Mouse (Mus musculus): ENCODE data around the gene Nox1. TPM values are rescaled to one million over a fixed set of nuclear protein-coding genes. Genes with fewer than 3 reads are reported as not detected.
"Not testable (repeated sequence)": the region's sequence is repeated elsewhere in the genome, so short reads cannot be mapped to it uniquely, and the experiment has no call there.

Gene Nox1
- polyA plus RNA-seq, 1 experiment, result 0.07 TPM

- Histone ChIP-seq H3K36me3 (ENCODE audit: control insufficient read depth, insufficient read depth, low read length) (peaks cover 5% of the 10 kb centered on the region), H3K4me1 (ENCODE audit: control insufficient read depth, insufficient read depth, insufficient read length) (no peaks in the 10 kb centered on the region), H3K27ac (ENCODE audit: insufficient read depth, low read length) (no peak overlapping the region), H3K4me3 (ENCODE audit: extremely low read depth, insufficient read depth, insufficient read length) (no peak overlapping the region), H3K27me3 (ENCODE audit: control insufficient read depth, insufficient read depth, low read length) (no peaks in the 10 kb centered on the region)
- TF ChIP-seq POLR2A (IDR thresholded peaks at IDR 0.05; ENCODE audit: low read depth, low read length) (no peak), CTCF (IDR thresholded peaks at IDR 0.05; ENCODE audit: extremely low read depth, insufficient read depth, insufficient read length, insufficient replicate concordance) (no peak)
- WGBS, result 85% methylated on average over 3 of the region's 3 CpGs
- no peak for DNase-seq (ENCODE audit: low read depth in 1 of 2, low spot score in 2 of 2)
Observed at GRCm38 (mm10) chrX:134220618-134221017, 1.1 kb downstream of the Nox1 start.

GRCm38 (mm10) chrX:134218161-134218560 lies 3.6 kb downstream of the Nox1 start:
- DNase-seq (ENCODE audit: low read depth in 1 of 2, low spot score in 2 of 2), result no peak
- Histone ChIP-seq H3K27me3 (ENCODE audit: control insufficient read depth, insufficient read depth, low read length) (no peaks in the 10 kb centered on the region), H3K27ac (ENCODE audit: insufficient read depth, low read length) (no peak overlapping the region), H3K4me3 (ENCODE audit: extremely low read depth, insufficient read depth, insufficient read length) (no peak overlapping the region), H3K36me3 (ENCODE audit: control insufficient read depth, insufficient read depth, low read length) (peaks cover 2% of the 10 kb centered on the region; the same call in 1 of the 2 replicates), H3K4me1 (ENCODE audit: control insufficient read depth, insufficient read depth, insufficient read length) (no peaks in the 10 kb centered on the region)
- WGBS, result 85% methylated on average over 4 of the region's 4 CpGs
- TF ChIP-seq POLR2A (IDR thresholded peaks at IDR 0.05; ENCODE audit: low read depth, low read length) (no peak), CTCF (IDR thresholded peaks at IDR 0.05; ENCODE audit: extremely low read depth, insufficient read depth, insufficient read length, insufficient replicate concordance) (no peak)

- no peak for DNase-seq (ENCODE audit: low read depth in 1 of 2, low spot score in 2 of 2)
- H3K4me1 ChIP-seq (ENCODE audit: control insufficient read depth, insufficient read depth, insufficient read length), result no peaks in the 10 kb centered on the region
- no peaks in the 10 kb centered on the region for H3K27me3 ChIP-seq (ENCODE audit: control insufficient read depth, insufficient read depth, low read length)
- 0 out of 2 replicates have a peak, but pooled peaks cover 1% of the 10 kb centered on the region for H3K36me3 ChIP-seq (ENCODE audit: control insufficient read depth, insufficient read depth, low read length)
- H3K4me3 ChIP-seq (ENCODE audit: extremely low read depth, insufficient read depth, insufficient read length), result no peak overlapping the region
- H3K27ac ChIP-seq (ENCODE audit: insufficient read depth, low read length), result no peak overlapping the region
- WGBS, result 90% methylated on average over 7 of the region's 7 CpGs
- TF ChIP-seq CTCF (IDR thresholded peaks at IDR 0.05; ENCODE audit: extremely low read depth, insufficient read depth, insufficient read length, insufficient replicate concordance), result no peak
- no peak for TF ChIP-seq POLR2A (IDR thresholded peaks at IDR 0.05; ENCODE audit: low read depth, low read length)
Observed at GRCm38 (mm10) chrX:134211151-134211642, 10.6 kb downstream of the Nox1 start.

GRCm38 (mm10) chrX:134208491-134208890 lies 13.3 kb downstream of the Nox1 start:
- Histone ChIP-seq H3K36me3 (ENCODE audit: control insufficient read depth, insufficient read depth, low read length) (peaks cover 1% of the 10 kb centered on the region; the same call in 1 of the 2 replicates), H3K4me1 (ENCODE audit: control insufficient read depth, insufficient read depth, insufficient read length) (no peaks in the 10 kb centered on the region), H3K27me3 (ENCODE audit: control insufficient read depth, insufficient read depth, low read length) (no peaks in the 10 kb centered on the region), H3K27ac (ENCODE audit: insufficient read depth, low read length) (no peak overlapping the region), H3K4me3 (ENCODE audit: extremely low read depth, insufficient read depth, insufficient read length) (no peak overlapping the region)
- TF ChIP-seq CTCF (IDR thresholded peaks at IDR 0.05; ENCODE audit: extremely low read depth, insufficient read depth, insufficient read length, insufficient replicate concordance) (no peak), POLR2A (IDR thresholded peaks at IDR 0.05; ENCODE audit: low read depth, low read length) (no peak)
- DNase-seq (ENCODE audit: low read depth in 1 of 2, low spot score in 2 of 2), result no peak
- 84% methylated on average over 2 of the region's 2 CpGs for WGBS

- WGBS, result 94% methylated on average over 9 of the region's 9 CpGs
- DNase-seq (ENCODE audit: low read depth in 1 of 2, low spot score in 2 of 2); H3K4me1 ChIP-seq (ENCODE audit: control insufficient read depth, insufficient read depth, insufficient read length); H3K27ac ChIP-seq (ENCODE audit: insufficient read depth, low read length); H3K36me3 ChIP-seq (ENCODE audit: control insufficient read depth, insufficient read depth, low read length); H3K27me3 ChIP-seq (ENCODE audit: control insufficient read depth, insufficient read depth, low read length); H3K4me3 ChIP-seq (ENCODE audit: extremely low read depth, insufficient read depth, insufficient read length): not testable (repeated sequence)
Observed at GRCm38 (mm10) chrX:134187201-134187600, 34.6 kb downstream of the Nox1 start, which contains the start of gene Arl13a. Arl13a (plus strand) TSS chrX:134187501.

- H3K27me3 ChIP-seq (ENCODE audit: control insufficient read depth, insufficient read depth, low read length), result no peaks in the 10 kb centered on the region
- DNase-seq (ENCODE audit: low read depth in 1 of 2, low spot score in 2 of 2), result no peak
- no peak overlapping the region for H3K4me3 ChIP-seq (ENCODE audit: extremely low read depth, insufficient read depth, insufficient read length)
- H3K27ac ChIP-seq (ENCODE audit: insufficient read depth, low read length), result no peak overlapping the region
- 88% methylated on average over 1 of the region's 1 CpGs for WGBS
- H3K36me3 ChIP-seq (ENCODE audit: control insufficient read depth, insufficient read depth, low read length), result no peaks in the 10 kb centered on the region
- no peak for TF ChIP-seq CTCF (IDR thresholded peaks at IDR 0.05; ENCODE audit: extremely low read depth, insufficient read depth, insufficient read length, insufficient replicate concordance)
- TF ChIP-seq POLR2A (IDR thresholded peaks at IDR 0.05; ENCODE audit: low read depth, low read length), result no peak
- H3K4me1 ChIP-seq (ENCODE audit: control insufficient read depth, insufficient read depth, insufficient read length), result peaks cover 5% of the 10 kb centered on the region; the same call in 1 of the 2 replicates
Observed at GRCm38 (mm10) chrX:134174699-134175098, 47.1 kb downstream of the Nox1 start.

GRCm38 (mm10) chrX:134170584-134170983 lies 51.2 kb downstream of the Nox1 start:
- WGBS, result 94% methylated on average over 1 of the region's 1 CpGs
- TF ChIP-seq POLR2A (IDR thresholded peaks at IDR 0.05; ENCODE audit: low read depth, low read length) (no peak), CTCF (IDR thresholded peaks at IDR 0.05; ENCODE audit: extremely low read depth, insufficient read depth, insufficient read length, insufficient replicate concordance) (no peak)
- peaks cover 5% of the 10 kb centered on the region; the same call in 1 of the 2 replicates for H3K4me1 ChIP-seq (ENCODE audit: control insufficient read depth, insufficient read depth, insufficient read length)
- H3K4me3 ChIP-seq (ENCODE audit: extremely low read depth, insufficient read depth, insufficient read length), result no peak overlapping the region
- H3K36me3 ChIP-seq (ENCODE audit: control insufficient read depth, insufficient read depth, low read length), result no peaks in the 10 kb centered on the region
- H3K27ac ChIP-seq (ENCODE audit: insufficient read depth, low read length), result no peak overlapping the region
- H3K27me3 ChIP-seq (ENCODE audit: control insufficient read depth, insufficient read depth, low read length), result no peaks in the 10 kb centered on the region
- DNase-seq (ENCODE audit: low read depth in 1 of 2, low spot score in 2 of 2), result no peak

Data from spleen, adult 2 months (tissue).